Mouse (Mus musculus): ENCODE results near the gene Zfp91. TPM values are rescaled to one million over a fixed set of nuclear protein-coding genes. Genes with fewer than 3 reads are reported as not detected.

The Zfp91 gene
- polyA plus RNA-seq, 1 experiment from 2014 or later, result 15.9 TPM

DNA sequence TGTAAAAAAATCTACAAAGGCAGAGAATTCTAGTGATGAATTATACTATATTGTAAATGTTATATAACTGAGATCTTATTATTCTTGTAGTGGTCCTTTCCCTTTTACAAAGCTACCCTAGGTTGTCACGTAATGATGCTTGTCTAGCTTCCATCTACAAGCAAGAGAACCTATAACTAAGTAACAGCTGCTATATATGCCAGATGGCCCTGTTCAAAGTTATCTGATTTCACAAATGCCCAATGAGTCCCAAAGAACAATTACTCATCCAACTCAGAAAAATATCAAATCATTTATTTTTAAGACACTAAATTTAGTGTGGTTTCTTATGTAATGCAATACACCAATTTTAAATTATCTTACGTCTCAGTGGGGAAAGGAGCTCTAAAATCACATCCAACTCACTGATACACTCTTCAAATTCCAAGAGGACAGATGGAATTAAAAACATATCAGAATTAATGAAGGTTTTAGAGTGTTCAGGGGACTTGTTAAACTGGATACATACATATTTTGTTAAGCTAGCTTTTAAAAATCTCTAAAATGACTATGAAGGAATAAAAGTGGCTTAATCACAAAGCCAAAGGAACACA is 9.0 kb downstream of the Zfp91 start:
- 77% methylated on average over 2 of the region's 2 CpGs for WGBS

DNA sequence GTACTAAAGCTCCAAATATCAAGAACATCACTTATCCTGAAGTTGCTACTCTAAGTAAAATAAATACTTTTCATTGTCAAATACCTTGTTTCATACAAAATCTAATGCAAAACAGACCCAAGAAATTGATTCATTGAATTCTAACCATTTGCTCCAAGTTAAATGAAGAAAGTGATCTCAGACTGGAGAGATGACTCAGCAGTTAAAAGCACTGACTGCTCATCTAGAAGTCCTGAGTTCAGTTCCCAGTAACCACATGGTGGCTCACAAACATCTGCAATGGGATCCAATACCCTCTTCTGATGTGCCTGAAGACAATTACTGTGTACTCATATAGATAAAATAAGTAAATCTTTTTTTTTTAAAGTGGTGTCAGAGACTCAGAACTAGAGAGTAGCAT is 15.5 kb downstream of the Zfp91 start:
- no peak for ATAC-seq (replicated peaks; ENCODE audit: low FRiP score)
- H3K4me3 ChIP-seq (replicated peaks), result no peak overlapping the region
- H3K4me2 ChIP-seq, result no peak overlapping the region
- H3K9ac ChIP-seq, result no peak overlapping the region
- H3K4me1 ChIP-seq, result no peaks in the 10 kb centered on the region
- H3K9me3 ChIP-seq (replicated peaks), result no peaks in the 10 kb centered on the region
- no peaks in the 10 kb centered on the region for H3K27me3 ChIP-seq
- H3K27ac ChIP-seq, result no peak overlapping the region
- H3K36me3 ChIP-seq, result peaks cover 24% of the 10 kb centered on the region

More for the DNA sequence above, 9.0 kb downstream of the Zfp91 start:
- Histone ChIP-seq H3K9me3 (replicated peaks) (no peaks in the 10 kb centered on the region), H3K4me1 (peaks cover 3% of the 10 kb centered on the region; the same call in 1 of the 2 replicates), H3K4me3 (replicated peaks) (no peak overlapping the region), H3K36me3 (peaks cover 7% of the 10 kb centered on the region), H3K9ac (no peak overlapping the region), H3K27me3 (no peaks in the 10 kb centered on the region), H3K4me2 (no peak overlapping the region), H3K27ac (no peak overlapping the region)
- no peak for ATAC-seq (replicated peaks; ENCODE audit: low FRiP score)

DNA sequence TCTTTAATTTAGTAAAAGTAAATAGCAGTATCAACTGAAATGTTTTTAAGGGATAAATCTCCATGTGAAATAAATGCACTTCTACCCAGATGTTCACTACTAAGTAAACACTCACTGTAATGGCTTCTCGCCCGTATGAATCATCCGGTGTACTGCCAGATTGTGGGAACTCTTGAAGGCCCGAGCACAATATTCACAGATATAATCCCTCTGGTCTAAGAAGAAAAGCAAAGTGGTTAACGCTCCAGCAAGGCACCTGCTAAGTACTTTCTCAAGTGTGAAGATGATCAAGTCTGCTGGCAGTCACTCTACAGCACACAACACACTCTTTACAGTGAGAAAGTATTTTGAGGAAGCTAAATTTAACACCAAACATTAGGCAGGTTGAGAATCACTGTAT is 25.0 kb downstream of the Zfp91 start:
- Histone ChIP-seq H3K4me3 (replicated peaks) (no peak overlapping the region), H3K27ac (no peak overlapping the region), H3K4me2 (no peak overlapping the region), H3K4me1 (no peaks in the 10 kb centered on the region), H3K27me3 (no peaks in the 10 kb centered on the region), H3K9me3 (replicated peaks) (no peaks in the 10 kb centered on the region), H3K36me3 (peaks cover 77% of the 10 kb centered on the region), H3K9ac (no peak overlapping the region)
- no peak for ATAC-seq (replicated peaks; ENCODE audit: low FRiP score)
- WGBS, result 91% methylated on average over 5 of the region's 5 CpGs

DNA sequence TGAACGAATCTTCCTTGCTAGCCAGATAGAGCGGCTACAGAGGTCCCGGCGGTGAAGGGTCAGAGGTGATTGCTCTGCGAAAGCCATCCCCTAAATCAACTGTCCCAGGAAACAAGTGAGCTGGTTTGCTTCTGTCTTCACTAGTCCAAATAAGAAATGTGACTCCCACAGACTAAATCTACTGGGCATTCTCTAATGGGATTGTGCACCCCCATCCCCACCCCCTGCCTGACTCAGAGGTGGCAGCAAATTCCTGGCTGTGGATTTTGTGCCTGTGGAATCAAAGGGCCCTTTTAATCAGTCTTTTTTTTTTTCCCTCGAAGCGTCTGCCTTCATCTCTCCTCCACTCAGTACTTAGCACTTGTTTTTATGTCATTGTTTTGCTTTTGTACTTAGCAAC is 30.6 kb downstream of the Zfp91 start, which contains the start of gene Cntf:
Cntf (minus strand) TSS at position 325 of the 400 bp plus-strand sequence.
- 19% methylated on average over 7 of the region's 7 CpGs for WGBS
- peak; percentile 65; the same call in 1 of the 2 replicates for ATAC-seq (replicated peaks; ENCODE audit: low FRiP score)
- peaks cover 68% of the 10 kb centered on the region for H3K36me3 ChIP-seq

DNA sequence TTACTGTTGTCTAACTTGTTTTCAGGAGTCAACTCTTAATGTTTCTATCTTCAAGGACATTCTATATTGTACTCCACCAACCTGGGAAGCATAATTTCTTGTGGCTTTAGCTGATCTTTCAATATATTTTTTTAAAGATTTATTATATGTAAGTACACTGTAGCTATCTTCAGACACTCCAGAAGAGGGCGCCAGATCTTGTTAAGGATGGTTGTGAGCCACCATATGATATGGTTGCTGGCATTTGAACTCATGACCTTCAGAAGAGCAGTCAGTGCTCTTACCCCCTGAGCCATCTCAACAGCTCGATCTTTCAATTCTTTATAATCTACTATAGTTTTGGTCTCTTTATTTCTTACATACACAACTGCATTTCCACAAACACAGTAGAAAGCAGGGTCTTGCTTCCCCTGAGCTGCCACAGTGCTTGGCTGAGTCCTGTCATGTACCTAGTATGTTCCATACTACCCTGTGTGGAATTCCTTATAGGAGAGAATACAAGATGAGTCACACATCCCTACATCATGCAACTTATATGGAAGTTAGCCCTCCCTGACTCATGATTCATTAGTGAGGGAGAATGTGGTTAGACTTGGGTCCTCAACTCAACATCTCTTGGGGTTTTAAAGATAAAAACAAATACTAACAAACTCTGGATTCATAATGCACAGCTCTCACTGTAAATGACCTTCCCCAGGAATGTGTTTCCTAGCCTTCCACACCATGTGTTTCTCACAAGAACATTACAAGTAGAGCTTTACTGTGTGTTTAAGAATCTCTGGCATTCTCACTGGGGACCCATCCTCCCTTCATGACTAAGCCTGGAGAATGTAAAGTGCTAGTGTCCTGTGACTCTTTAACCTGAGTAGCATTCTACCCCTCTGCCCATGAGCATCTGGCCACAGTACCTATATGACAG is 33.5 kb downstream of the Zfp91 start:
- WGBS, result 68% methylated on average over 2 of the region's 2 CpGs
- no peaks in the 10 kb centered on the region for H3K27me3 ChIP-seq
- H3K4me2 ChIP-seq, result no peak overlapping the region
- H3K4me1 ChIP-seq, result no peaks in the 10 kb centered on the region
- H3K9me3 ChIP-seq (replicated peaks), result no peaks in the 10 kb centered on the region
- peaks cover 40% of the 10 kb centered on the region for H3K36me3 ChIP-seq
- no peak overlapping the region for H3K9ac ChIP-seq
- no peak overlapping the region for H3K27ac ChIP-seq
- no peak overlapping the region for H3K4me3 ChIP-seq (replicated peaks)
- 0 out of 2 replicates have a peak, but pooled peaks have one; percentile 33 for ATAC-seq (replicated peaks; ENCODE audit: low FRiP score)

More for the DNA sequence above, 30.6 kb downstream of the Zfp91 start, which contains the start of gene Cntf:
- H3K9me3 ChIP-seq (replicated peaks), result no peaks in the 10 kb centered on the region
- H3K9ac ChIP-seq, result no peak within 1 kb of the TSS
- H3K4me3 ChIP-seq (replicated peaks), result no peak within 1 kb of the TSS
- H3K27me3 ChIP-seq, result no peaks in the 10 kb centered on the region
- no peak within 1 kb of the TSS for H3K4me2 ChIP-seq
- H3K27ac ChIP-seq, result no peak within 1 kb of the TSS
- no peaks in the 10 kb centered on the region for H3K4me1 ChIP-seq

DNA sequence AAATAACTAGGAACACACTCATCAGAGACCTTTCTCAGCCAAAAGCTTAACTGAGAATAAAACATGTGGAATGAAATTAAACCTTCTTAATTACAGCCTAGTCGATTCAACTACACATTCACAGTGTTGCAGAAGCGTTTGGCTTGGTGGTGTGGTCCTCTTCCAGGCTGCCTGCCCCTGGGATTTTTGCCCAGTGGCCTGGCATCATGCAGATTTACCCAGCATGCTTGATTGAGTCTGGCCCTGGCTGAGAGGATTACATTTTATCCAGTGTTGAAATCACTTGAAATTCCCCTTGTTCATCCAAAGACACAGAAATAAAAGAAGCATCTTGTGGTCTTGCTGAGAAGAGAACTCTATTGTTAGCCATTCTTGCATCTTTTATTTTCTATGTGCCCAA is 36.3 kb downstream of the Zfp91 start:
- Histone ChIP-seq H3K9me3 (replicated peaks) (no peaks in the 10 kb centered on the region), H3K9ac (no peak overlapping the region), H3K4me2 (no peak overlapping the region), H3K4me3 (replicated peaks) (no peak overlapping the region), H3K27ac (no peak overlapping the region), H3K36me3 (peaks cover 27% of the 10 kb centered on the region), H3K4me1 (no peaks in the 10 kb centered on the region), H3K27me3 (no peaks in the 10 kb centered on the region)
- no peak for ATAC-seq (replicated peaks; ENCODE audit: low FRiP score)
- WGBS, result 85% methylated on average over 2 of the region's 2 CpGs

DNA sequence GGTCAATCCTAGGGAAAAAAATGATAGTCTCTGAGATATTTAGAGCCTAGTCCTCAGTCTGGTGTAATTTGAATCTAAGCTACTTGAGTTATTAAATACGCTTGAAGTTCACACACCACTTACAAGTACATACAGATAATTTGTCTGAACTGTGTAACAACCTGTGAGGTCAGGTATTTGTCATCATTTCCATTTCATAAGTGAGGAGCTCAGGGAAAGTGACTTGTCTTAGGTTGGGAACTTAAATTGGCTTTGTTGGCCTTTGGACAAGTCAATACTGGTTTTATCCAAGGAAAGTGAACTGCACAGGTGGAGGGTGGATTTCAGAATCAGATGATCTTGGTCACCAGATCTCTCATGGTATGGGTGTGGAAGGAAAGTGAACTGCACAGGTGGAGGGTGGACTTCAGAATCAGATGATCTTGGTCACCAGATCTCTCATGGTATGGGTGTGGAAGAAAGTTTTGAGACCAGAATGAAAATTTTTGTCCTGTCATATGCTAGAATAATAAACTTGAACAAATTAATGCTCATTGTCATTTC is 36.9 kb downstream of the Zfp91 start:
- Histone ChIP-seq H3K9me3 (replicated peaks) (no peaks in the 10 kb centered on the region), H3K9ac (no peak overlapping the region), H3K4me2 (no peak overlapping the region), H3K36me3 (peaks cover 21% of the 10 kb centered on the region), H3K27me3 (no peaks in the 10 kb centered on the region), H3K27ac (no peak overlapping the region), H3K4me1 (no peaks in the 10 kb centered on the region), H3K4me3 (replicated peaks) (no peak overlapping the region)
- 98% methylated on average over 1 of the region's 1 CpGs for WGBS
- no peak for ATAC-seq (replicated peaks; ENCODE audit: low FRiP score)

DNA sequence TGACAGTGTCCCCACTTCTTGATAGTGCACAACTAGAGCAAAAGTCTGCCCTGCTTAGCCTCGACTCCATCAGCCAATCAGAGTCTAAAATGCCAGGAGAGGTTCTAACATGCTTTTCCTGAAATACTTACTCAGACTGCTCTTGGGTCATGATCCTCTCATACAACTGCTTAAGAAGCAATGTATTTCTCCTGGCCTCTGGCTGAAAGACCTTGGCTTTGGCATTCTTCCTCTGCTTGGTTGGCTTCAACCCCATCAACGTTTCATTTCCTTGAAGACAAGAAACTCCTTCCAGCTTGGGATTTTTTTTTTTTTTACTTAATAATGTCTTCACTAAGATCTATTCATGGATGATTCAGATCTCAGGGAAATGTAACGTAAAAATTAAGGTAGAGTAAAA is 39.6 kb downstream of the Zfp91 start:
- Histone ChIP-seq H3K4me3 (replicated peaks) (no peak overlapping the region), H3K4me1 (no peaks in the 10 kb centered on the region), H3K4me2 (no peak overlapping the region), H3K36me3 (no peaks in the 10 kb centered on the region), H3K27ac (no peak overlapping the region), H3K9me3 (replicated peaks) (no peaks in the 10 kb centered on the region), H3K27me3 (no peaks in the 10 kb centered on the region), H3K9ac (no peak overlapping the region)
- no peak for ATAC-seq (replicated peaks; ENCODE audit: low FRiP score)
- WGBS, result 74% methylated on average over 3 of the region's 3 CpGs

DNA sequence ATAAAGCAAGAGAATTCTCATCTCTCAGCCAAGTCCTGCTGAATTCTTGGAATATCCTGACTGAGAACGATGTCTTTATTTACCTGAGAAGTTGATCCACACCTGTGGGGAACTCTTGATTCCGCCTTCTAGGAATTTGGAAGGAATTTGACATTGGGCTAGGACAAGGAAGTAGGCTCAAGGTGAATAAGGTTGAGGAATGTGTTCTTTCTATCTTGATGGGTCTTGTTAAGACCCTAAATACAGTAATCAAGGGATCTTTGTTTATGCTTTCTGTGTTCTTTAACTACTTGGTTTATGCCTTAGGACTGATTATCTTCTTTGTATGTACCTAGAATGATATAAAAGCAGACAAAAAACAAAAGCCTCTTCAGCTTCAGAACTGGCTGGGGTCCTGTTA is 64.0 kb downstream of the Zfp91 start:
- Histone ChIP-seq H3K4me3 (replicated peaks) (no peak overlapping the region), H3K27me3 (no peaks in the 10 kb centered on the region), H3K4me1 (no peaks in the 10 kb centered on the region), H3K9ac (no peak overlapping the region), H3K4me2 (no peak overlapping the region), H3K36me3 (no peaks in the 10 kb centered on the region), H3K27ac (no peak overlapping the region), H3K9me3 (replicated peaks) (no peaks in the 10 kb centered on the region)
- 84% methylated on average over 2 of the region's 2 CpGs for WGBS
- ATAC-seq (replicated peaks; ENCODE audit: low FRiP score), result no peak

DNA sequence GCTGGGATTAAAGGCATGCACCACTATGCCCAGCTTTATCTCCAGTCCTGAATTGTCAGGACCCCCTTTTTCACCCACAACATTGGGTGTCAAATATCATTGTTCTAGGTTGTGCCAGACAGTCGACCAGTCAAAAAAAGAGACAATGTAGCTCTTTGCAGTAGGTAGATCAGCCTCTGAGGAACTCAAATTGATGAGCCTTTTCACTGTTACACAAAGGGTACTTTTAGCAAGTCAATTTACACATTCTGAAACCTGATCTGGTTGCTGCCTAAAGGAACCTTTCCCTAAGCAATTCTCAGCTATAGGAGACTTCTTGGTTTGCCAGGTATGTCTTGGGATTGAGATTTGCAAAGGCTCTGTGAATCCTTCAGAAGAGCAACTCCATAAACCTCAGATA is 64.9 kb downstream of the Zfp91 start:
- Histone ChIP-seq H3K27me3 (no peaks in the 10 kb centered on the region), H3K27ac (no peak overlapping the region), H3K36me3 (no peaks in the 10 kb centered on the region), H3K4me3 (replicated peaks) (no peak overlapping the region), H3K9ac (no peak overlapping the region), H3K9me3 (replicated peaks) (no peaks in the 10 kb centered on the region), H3K4me2 (no peak overlapping the region), H3K4me1 (no peaks in the 10 kb centered on the region)
- 69% methylated on average over 1 of the region's 1 CpGs for WGBS
- no peak for ATAC-seq (replicated peaks; ENCODE audit: low FRiP score)

DNA sequence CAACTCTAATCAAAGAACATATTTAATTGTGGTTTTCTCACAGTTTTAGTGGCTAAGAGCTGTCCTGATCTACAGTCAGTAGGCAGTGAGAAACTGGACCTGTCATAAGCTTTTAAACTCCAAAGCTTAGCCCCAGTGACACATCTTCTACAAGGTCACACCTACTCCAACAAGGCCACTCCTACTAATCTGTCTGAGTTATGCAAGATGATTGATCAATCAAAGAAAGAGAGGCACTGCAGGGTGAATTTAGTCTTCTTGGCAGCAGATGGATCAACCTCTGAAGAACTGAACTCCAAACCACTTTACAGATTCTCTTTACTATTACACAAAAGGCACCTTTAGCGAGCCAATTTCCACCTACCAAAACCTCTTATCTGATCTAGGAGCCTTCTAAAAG is 70.1 kb downstream of the Zfp91 start:
- H3K27me3 ChIP-seq, result no peaks in the 10 kb centered on the region
- H3K36me3 ChIP-seq, result no peaks in the 10 kb centered on the region
- H3K4me2 ChIP-seq, result no peak overlapping the region
- no peaks in the 10 kb centered on the region for H3K9me3 ChIP-seq (replicated peaks)
- no peaks in the 10 kb centered on the region for H3K4me1 ChIP-seq
- no peak for ATAC-seq (replicated peaks; ENCODE audit: low FRiP score)
- no peak overlapping the region for H3K27ac ChIP-seq
- no peak overlapping the region for H3K9ac ChIP-seq
- H3K4me3 ChIP-seq (replicated peaks), result no peak overlapping the region
- 76% methylated on average over 1 of the region's 1 CpGs for WGBS

DNA sequence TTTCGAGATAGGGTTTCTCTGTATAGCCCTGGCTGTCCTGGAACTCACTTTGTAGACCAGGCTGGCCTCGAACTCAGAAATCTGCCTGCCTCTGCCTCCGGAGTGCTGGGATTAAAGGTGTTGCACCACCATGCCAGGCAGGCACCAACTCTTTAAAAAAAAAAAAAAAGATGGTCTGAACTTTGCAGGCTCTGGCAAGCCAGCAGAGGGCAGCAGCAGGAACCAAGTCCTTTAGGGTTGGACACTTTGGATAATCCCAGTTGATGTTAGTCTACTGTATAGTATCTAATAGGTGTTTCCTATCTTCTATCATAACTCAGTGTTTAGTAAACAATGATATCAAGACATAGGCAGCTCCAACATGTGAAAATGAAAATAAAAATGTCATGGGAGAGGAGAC is 73.6 kb downstream of the Zfp91 start:
- Histone ChIP-seq H3K4me2 (no peak overlapping the region), H3K4me1 (0 out of 2 replicates have a peak, but pooled peaks cover 7% of the 10 kb centered on the region), H3K9me3 (replicated peaks) (no peaks in the 10 kb centered on the region), H3K27me3 (no peaks in the 10 kb centered on the region), H3K36me3 (no peaks in the 10 kb centered on the region), H3K27ac (no peak overlapping the region), H3K4me3 (replicated peaks) (no peak overlapping the region), H3K9ac (no peak overlapping the region)
- no peak for ATAC-seq (replicated peaks; ENCODE audit: low FRiP score)
- WGBS, result 75% methylated on average over 3 of the region's 3 CpGs
